Mouse (Mus musculus) small intestine, adult 2 months (tissue): ENCODE data around the gene Grm4.

ENCODE experiments used
- CTCF ChIP-seq: fragments of 200-500 bp; IDR thresholded peaks from 2 replicates; pipeline ENCODE4 v1.5.1; 2012; ENCODE audit warnings: low read depth, mild to moderate bottlenecking, control low read depth, inconsistent platforms, low read length, moderate library complexity, mixed read lengths; ENCODE audit not compliant: insufficient replicate concordance, insufficient read length; ENCODE audit errors: extremely low read depth
- POLR2A ChIP-seq: fragments of 200-500 bp; IDR thresholded peaks from 2 replicates; pipeline ENCODE4 v1.6.1; 2012; ENCODE audit warnings: low read depth, mild to moderate bottlenecking, control low read depth, inconsistent platforms, low read length, moderate library complexity

GRCm38 (mm10) chr17:27544551-27544950 lies 23.3 kb upstream of the Grm4 start:
- TF ChIP-seq CTCF (no peak), POLR2A (no peak)
